Mouse (Mus musculus): ENCODE data around the gene Tdp2.
"Not testable (repeated sequence)": the region's sequence is repeated elsewhere in the genome, so short reads cannot be mapped to it uniquely, and the experiment has no call there.

The Tdp2 gene

DNA sequence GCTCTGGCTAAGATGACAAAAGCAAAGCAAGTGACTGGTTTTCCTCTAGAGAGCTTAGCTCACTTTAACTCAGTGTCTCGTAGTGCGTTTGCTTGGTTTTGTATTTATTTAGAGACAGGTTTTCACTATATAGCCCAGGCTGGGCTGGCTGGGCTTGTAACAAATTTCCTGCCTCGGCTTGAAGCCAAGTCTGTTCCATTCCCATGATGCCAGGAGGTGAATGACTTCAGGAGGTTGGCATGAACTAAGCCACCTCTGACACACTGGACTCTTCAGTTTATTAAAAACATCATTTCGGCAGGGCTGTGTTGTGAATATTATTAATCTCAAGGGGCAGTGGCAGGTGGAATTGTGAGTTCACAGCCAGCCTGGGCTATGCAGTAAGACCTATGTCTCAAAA lies 5.9 kb upstream of the Tdp2 start:
- DNase-seq, result no peak

DNA sequence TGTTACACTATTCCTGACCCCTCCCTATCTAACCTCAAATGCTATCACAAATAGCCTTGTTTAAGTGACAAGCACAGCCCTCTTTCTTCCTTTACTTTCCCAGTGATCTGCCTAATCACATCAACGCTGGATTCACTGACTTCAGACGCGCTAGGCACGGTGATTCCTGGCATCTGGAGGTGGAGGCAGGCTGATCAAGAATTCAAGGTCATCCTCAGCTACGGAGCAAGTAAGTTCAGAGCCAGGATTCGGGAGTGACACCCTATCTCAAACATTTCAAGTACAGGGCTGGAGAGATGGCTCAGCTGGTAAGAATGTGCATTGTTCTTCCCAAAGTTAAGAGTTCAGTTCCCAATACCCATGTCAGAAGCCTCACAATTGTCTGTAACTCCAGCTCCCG lies 5.4 kb upstream of the Tdp2 start:
- DNase-seq, result no peak

DNA sequence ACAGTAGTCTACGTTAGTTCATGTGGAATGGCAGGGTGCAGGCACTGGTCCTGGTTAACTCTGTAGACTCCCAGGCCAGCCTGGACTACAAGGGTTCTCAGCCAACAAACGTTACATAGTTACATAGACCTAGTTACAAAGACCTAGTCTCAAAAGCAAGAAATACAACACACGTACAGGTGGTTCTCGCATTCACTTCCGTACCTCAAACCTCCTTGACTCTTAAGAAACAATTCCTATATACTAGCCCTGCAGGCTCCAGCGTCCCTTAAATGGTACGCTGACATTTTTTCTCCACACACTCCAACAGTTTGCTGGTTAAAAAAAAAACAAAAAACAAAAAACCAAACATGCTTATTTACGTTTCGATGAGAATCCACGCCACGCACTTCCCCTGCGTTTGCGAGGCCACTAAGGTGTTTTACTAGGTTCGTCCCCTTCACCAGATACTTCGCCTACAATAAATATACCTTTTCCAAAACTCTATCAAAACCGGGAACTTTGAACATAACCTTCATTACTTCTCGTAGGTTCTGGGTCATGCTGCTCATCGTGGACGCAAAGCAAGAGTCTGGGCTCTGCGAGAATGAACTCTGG lies 625 bp upstream of the Tdp2 start:
- no peak for DNase-seq

- no peak for DNase-seq
Measured at GRCm38 (mm10) chr13:24832131-24832810, 792 bp downstream of the Tdp2 start.

DNA sequence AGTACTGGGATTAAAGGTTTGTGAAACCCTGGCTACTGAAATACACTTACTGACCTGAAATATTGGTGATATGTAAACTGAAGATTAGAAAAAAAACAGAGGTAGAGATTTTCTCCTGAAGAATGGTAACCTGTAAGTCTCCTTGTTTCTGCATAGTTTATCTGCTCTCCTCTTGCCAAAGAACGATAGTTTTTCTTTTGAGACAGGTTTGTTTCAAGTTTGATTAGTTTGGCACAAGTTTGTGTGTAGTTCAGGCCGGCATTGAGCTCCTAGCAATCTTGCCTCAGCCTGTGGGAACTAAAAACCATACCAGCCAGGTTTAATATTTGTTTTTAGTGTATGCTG lies 1.3 kb downstream of the Tdp2 start:
- DNase-seq, result no peak

DNA sequence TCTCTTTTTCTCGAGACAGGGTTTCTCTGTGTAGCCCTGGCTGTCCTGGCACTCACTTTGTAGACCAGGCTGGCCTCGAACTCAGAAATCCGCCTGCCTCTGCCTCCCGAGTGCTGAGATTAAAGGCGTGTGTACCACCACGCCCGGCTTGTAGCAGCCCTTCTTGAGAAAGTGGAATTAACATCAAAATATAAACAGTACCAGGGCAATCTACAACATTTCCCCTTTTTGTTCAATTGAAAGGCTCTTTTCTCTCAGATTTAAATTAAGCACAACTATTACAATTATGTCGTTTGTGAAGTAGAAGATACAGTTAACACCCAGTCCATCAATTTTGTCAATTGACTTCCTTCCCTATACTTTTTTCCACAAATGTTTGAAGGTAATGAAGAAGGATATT lies 6.3 kb downstream of the Tdp2 start:
- DNase-seq, result not testable (repeated sequence)

- no peak for DNase-seq
Measured at GRCm38 (mm10) chr13:24839831-24840230, 8.4 kb downstream of the Tdp2 start.

GRCm38 (mm10) chr13:24841702-24842101 lies 10.2 kb downstream of the Tdp2 start:
- DNase-seq, result no peak

DNA sequence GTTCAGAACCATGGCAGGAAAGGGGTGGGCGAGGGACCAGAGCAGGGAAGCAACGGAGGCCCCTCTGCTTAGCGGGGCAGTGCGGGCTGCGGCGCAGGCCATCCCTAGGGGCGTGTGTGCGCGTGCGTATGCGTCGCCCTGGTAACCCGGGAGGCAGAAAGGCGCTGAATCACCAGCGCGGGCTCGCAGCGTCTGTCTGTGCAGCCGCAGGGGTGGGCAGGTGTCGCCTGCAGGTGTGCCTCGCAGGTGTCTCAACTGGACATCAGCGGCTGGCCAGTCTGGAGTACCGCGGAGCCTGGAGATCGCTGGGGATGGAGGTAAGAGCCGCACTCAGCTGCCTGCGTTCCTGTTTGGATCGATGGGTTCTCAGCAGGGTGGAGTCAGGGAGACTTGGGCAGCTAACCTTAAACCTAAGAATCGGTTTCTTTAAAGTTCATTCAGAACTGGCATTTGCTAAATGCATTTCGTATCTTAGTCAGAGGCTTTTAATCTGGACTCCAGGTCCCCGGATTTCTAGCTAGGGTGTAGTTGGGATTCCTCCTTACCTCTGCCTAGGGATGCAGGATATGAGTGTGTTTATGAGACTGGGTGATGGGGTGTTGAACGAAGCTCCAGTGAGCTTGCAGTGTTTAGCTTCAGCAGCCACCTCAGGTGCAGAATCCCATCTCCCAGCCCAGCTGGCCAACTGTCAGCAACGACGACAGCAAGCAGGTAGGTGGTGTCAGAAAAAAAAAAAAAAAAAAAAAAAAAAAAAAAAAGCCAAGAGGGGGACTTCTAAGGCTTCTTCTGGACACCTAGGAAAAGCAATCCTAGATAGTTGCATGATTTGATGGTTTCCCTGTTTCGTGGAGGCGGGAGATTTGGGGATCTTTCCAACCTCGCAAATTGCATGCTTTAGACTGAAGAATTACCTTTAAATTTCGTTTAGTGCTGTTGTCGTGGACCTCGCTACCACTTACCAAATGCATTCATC lies 13.8 kb downstream of the Tdp2 start, which contains the start of gene D130043K22Rik:
Gene D130043K22Rik (plus strand): TSS at position 153 of the 973 bp plus-strand sequence.
- no peak for DNase-seq

GRCm38 (mm10) chr13:24849318-24849717 lies 17.8 kb downstream of the Tdp2 start:
- no peak for DNase-seq

DNA sequence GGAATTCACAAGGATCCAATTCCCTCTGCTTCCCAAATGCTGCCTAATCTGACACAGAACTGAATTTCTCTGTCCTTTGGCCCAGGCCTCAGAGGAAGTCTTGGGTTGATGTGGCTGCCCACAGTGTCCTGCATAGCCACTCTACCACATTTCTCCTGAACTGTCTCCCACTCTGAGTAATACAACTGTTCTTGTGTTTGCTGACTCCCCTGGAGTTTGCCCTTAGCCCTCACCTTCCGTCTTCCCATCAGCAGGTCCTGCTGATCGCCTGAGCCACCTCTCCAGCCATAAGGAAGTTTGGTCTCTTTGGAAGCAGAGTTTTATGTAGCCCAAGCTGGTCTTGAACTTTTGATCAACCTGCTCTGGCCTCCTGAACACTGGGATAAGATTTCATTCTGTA lies 20.5 kb downstream of the Tdp2 start:
- DNase-seq, result no peak

- DNase-seq, result no peak
Measured at GRCm38 (mm10) chr13:24852570-24852969, 21.1 kb downstream of the Tdp2 start.

GRCm38 (mm10) chr13:24859115-24859514 lies 27.6 kb downstream of the Tdp2 start:
- no peak for DNase-seq

- DNase-seq, result no peak
Measured at GRCm38 (mm10) chr13:24861084-24861483, 29.6 kb downstream of the Tdp2 start.

GRCm38 (mm10) chr13:24862021-24862420 lies 30.5 kb downstream of the Tdp2 start:
- no peak for DNase-seq

DNA sequence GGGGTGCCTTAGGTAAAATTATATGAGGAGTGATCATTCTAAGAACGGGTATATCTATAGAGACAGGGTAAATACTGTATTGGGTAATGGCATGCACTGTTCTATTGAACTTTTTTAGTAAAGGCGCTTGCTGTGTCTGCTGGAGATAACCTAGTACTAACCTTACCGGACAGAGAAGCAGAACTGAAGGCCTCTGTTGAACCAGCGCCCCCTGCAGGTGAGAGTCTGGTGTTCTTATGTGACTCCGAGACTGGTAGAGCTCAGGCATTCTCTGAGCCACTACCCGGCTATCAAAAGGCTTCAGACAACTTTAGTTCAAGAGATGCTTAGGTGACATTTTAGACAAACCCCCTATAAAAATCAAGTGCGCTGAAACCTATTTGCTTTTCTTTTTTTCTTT lies 31.0 kb downstream of the Tdp2 start:
- DNase-seq, result peak; percentile 62

- no peak for DNase-seq
Measured at GRCm38 (mm10) chr13:24866430-24867402, 35.2 kb downstream of the Tdp2 start.

- no peak for DNase-seq
Measured at GRCm38 (mm10) chr13:24867789-24868188, 36.3 kb downstream of the Tdp2 start.

DNA sequence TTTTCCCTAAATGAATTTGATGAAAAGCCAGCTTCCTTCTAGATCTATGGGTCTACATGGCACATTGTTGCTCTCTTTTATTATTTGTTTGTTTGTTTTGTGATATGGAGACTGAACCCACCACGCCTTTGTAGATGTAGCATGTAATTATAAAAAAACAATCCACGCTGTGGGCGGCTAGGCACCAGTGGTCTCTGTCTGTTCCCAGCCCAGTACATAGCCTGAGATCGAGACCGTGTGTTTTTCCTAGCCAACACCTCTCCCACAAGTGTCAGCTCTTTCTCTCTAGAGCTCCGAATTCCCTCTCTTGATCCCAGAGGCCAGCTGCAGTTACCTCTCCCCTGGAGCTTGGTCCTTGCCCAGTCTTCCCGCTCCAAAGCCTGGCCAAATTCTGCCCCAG lies 36.8 kb downstream of the Tdp2 start:
- DNase-seq, result no peak

DNA sequence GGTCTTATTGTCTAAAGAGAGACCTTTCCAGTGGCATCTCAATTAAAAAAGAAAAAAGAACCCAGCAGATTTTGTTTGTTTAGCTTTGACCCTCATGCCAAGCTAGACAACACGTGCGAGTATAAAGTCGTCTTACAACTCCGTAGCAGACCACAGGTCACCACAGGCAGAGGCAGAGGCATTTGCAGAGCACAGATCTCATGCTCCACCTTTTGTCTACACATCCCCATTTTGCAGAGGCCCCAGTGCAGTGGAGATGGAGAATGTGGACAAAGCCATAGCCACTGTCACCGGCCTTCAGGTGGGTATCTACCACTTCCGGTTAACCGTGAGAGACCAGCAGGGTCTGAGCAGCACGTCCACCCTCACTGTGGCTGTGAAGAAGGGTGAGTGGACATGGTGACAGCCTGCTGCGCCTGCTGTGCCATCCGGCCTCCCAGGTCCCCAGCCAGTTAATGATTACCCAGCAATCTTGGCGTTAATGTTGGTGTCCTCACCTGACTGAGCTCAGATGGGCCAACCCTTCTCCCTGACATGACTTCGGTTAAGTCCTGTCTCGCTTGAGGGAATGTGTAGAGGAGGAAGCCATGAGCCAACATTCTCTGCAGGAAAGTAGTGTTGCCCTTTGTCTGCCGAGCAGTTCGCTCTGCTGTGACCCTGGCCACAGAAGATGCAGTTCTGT lies 48.0 kb downstream of the Tdp2 start:
- peak; percentile 84 for DNase-seq

DNA sequence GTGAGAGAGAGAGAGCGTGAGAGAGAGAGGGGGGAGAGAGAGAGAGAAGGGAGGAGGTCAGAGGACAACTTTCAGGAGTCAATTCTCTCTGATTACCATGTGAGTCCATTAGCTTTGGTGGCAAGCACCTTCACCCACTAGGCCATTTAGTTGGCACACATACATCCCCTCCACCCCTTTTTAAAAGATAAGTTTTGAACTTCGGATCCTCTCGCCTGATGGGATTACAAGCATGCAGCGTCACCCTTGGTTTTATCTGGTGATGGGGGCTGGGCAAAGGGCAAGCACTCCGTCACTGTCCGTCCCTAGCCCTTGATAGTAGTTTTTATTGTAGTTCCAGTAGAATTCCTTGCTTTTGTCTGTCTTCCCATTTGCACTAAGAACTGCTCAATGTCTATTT lies 48.7 kb downstream of the Tdp2 start:
- DNase-seq, result no peak

DNA sequence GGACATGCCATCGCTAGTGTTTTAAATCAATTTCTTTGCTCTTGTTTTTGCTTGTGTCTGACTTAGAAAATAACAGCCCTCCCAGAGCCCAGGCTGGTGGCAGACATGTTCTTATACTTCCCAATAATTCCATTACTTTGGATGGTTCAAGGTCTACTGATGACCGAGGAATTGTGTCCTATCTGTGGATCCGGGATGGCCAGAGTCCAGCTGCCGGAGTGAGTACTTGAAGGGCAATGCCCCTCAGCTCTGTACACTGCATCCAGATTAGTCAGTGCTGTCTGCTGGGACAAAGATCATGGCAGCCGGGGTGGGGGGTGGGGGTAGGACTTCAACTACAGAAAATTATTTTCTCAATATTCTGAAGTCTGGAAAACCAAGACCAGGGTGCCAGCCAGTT lies 49.2 kb downstream of the Tdp2 start:
- peak; percentile 57 for DNase-seq

Measured in kidney, adult 18-20 months (tissue).